Mouse (Mus musculus) heart, postnatal 0 days (tissue): ENCODE measurements around the gene Ankmy2. TPM values are rescaled to one million over a fixed set of nuclear protein-coding genes. Genes with fewer than 3 reads are reported as not detected.

Experiments used
- ATAC-seq: fragments of 200-750 bp; cut with Nextera tagmentation; 2 replicates; pipeline ENCODE4 v1.8.0; 2017; ENCODE audit warnings: low read depth, moderate number of reproducible peaks, moderate library complexity; ENCODE audit not compliant: insufficient read depth
- DNase-seq: peaks from one replicate; pipeline ENCODE4 v3.0.0-alpha.2; 2016; ENCODE audit warnings: low spot score
- H3K27ac ChIP-seq: fragments of 300-500 bp; sonication (generic); 2 replicates; pipeline ENCODE4 v1.5.1; 2014; ENCODE audit warnings: low read depth, mild to moderate bottlenecking
- H3K27me3 ChIP-seq: fragments of 300-500 bp; sonication (generic); 2 replicates; pipeline ENCODE4 v1.6.1; 2014; ENCODE audit warnings: low read length, mixed read lengths; ENCODE audit not compliant: control insufficient read depth, insufficient read depth
- H3K36me3 ChIP-seq: fragments of 300-500 bp; sonication (generic); replicated peaks from 2 replicates; pipeline ENCODE4 v1.6.1; 2014; ENCODE audit warnings: low read length, mixed read lengths; ENCODE audit not compliant: control insufficient read depth, insufficient read depth
- H3K4me1 ChIP-seq: fragments of 300-500 bp; sonication (generic); 2 replicates; pipeline ENCODE4 v1.6.1; 2014; ENCODE audit warnings: antibody characterized with exemption; ENCODE audit not compliant: control insufficient read depth, insufficient read depth
- H3K4me2 ChIP-seq: fragments of 300-500 bp; sonication (generic); 2 replicates; pipeline ENCODE4 v1.6.1; 2014; ENCODE audit warnings: low read depth, mild to moderate bottlenecking, low read length, moderate library complexity
- H3K4me3 ChIP-seq: fragments of 300-500 bp; sonication (generic); 2 replicates; pipeline ENCODE4 v1.5.1; 2014; ENCODE audit warnings: low read depth, low read length
- H3K9ac ChIP-seq: fragments of 300-500 bp; sonication (generic); replicated peaks from 2 replicates; pipeline ENCODE4 v1.6.1; 2014; ENCODE audit warnings: low read depth, low read length, mixed read lengths
- H3K9me3 ChIP-seq: fragments of 300-500 bp; sonication (generic); replicated peaks from 2 replicates; pipeline ENCODE4 v1.6.1; 2016; ENCODE audit warnings: low read length; ENCODE audit not compliant: control insufficient read depth
- CTCF ChIP-seq: IDR thresholded peaks from 2 replicates; pipeline ENCODE4 v1.5.1; 2016; ENCODE audit warnings: antibody characterized with exemption, control low read depth, low read depth
- EP300 ChIP-seq: IDR thresholded peaks from 2 replicates; pipeline ENCODE4 v1.6.1; 2016; ENCODE audit warnings: antibody characterized with exemption, low read depth
- WGBS: fragments of 180-500 bp; shearing (Covaris S2); extraction: QIAGEN DNeasy Blood & Tissue Kit; methylation state at CpG from one replicate; pipeline ENCODE4 v1.1.7; 2014; 5-methylcytosine and 5-hydroxymethylcytosine counted together
- polyA plus RNA-seq: library from polyadenylated mRNA; unstranded; fragments of >200 nt; fragmentation: Nextera tagmentation; extraction: Ambion mirVana; gene quantifications from 2 replicates; pipeline ENCODE4 v1.2.1, GENCODE M21; 2015
- total RNA-seq: library from RNA; depleted of rRNA; stranded (reverse); fragments of >200 nt; gene quantifications from 2 replicates; pipeline ENCODE4 v1.2.3, GENCODE M21; 2014; ENCODE audit warnings: low replicate concordance; rRNA removed

Gene Ankmy2
- 8.9 and 9.9 TPM in 2 replicates for total RNA-seq
- 23.1 and 24.8 TPM in 2 replicates for polyA plus RNA-seq

DNA sequence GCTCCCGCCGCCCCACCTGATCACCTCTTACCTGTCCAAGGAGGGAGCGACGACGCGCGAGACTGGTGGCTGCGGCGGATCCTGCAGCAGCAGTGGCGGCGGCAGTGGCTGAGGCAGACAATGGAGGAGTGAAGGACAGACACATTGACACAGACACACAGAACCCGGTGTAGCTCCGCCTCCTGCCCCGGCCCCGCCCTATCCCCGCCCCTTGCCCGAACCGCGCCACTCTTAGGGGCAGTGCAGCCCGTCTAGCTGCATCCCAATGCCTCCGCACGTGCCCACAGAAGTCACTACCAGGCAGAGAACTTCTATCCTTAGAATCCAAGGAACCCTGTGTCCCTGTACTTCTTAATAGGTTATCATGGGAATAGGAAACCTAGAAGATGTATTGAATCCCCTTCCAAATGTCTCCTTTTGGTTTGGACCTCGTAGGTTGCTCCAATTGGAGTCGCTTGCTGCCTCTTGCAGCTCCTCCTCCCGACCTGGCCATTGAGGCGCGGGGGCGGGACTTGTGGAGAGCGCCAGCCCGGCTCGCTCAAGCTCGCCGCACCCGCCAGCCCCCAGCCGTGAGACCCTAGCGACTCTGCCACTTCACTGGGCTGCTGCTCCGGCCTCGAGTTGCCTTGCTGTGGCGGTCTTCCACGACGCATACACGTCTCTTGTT lies at the start of gene Ankmy2:
Gene Ankmy2 (plus strand): TSS at position 478 of the 667 bp plus-strand sequence.
- Histone ChIP-seq H3K9ac (peak within 1 kb of the TSS; percentile 95), H3K36me3 (0 out of 2 replicates have a peak, but pooled peaks cover 3% of the 10 kb centered on the region), H3K4me1 (peaks cover 32% of the 10 kb centered on the region), H3K4me2 (peak within 1 kb of the TSS; percentile 80), H3K27ac (peak within 1 kb of the TSS; percentile 94), H3K9me3 (no peaks in the 10 kb centered on the region), H3K27me3 (no peaks in the 10 kb centered on the region), H3K4me3 (peak within 1 kb of the TSS; percentile 99)
- 0 out of 2 replicates have a peak, but pooled peaks have one; percentile 31 for TF ChIP-seq EP300
- TF ChIP-seq CTCF = no peak
- DNase-seq = peak; percentile 95
- peak; percentile 95 for ATAC-seq
- WGBS = under 1% methylated on average over 41 of the region's 42 CpGs

DNA sequence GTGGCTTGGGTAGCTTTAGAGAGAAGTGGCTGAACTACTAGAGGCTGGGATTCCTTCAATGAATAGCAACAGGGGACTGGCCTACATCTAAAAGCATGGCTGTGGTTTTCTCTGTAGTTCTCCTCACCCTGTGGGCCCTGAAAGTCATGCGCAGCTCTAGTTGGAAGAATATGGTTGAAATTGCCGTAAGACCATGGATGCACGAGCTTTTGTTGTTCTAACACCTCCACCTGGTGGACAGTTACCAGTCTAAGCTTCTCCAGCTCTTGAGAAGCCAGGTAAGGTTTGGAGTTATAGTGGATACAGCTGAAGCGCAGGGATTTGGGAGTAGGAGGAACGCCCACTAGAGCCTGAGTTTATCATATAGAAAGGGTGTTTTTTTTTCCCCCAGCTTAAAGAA lies 48.5 kb upstream of the Ankmy2 start:
- Histone ChIP-seq H3K4me2 (no peak overlapping the region), H3K9ac (no peak overlapping the region), H3K4me3 (no peak overlapping the region), H3K27me3 (no peaks in the 10 kb centered on the region), H3K27ac (no peak overlapping the region), H3K9me3 (no peaks in the 10 kb centered on the region), H3K36me3 (peaks cover 72% of the 10 kb centered on the region), H3K4me1 (no peaks in the 10 kb centered on the region)
- ATAC-seq = no peak
- WGBS = 95% methylated on average over 5 of the region's 5 CpGs
- TF ChIP-seq EP300 (no peak), CTCF (0 out of 2 replicates have a peak, but pooled peaks have one; percentile 14)
- DNase-seq = no peak

DNA sequence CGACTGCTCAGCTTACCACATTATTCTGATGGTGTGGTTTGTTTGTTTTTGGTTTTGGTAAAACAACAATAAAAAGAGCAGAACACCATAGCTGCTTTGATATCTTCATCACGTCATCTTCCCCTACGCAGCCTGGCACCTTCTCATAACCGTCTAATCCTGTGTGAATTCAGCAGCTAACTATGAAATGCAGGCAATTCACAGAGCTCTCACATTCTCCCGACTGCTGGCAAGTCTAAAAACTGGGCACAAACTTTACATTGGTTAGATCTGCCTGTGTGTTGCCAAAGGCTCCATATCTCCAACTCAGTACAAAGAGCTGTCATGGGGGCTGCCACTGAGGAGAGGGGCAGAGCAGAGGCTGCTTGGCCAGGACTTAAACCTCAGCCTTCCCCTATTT lies 46.5 kb upstream of the Ankmy2 start:
- ATAC-seq (no peak), DNase-seq (no peak)
- H3K27me3 ChIP-seq = no peaks in the 10 kb centered on the region
- H3K9ac ChIP-seq = no peak overlapping the region
- no peak overlapping the region for H3K27ac ChIP-seq
- H3K4me3 ChIP-seq = no peak overlapping the region
- TF ChIP-seq EP300 (no peak), CTCF (no peak)
- H3K4me2 ChIP-seq = no peak overlapping the region
- peaks cover 77% of the 10 kb centered on the region for H3K36me3 ChIP-seq
- WGBS = 89% methylated on average over 5 of the region's 5 CpGs
- H3K9me3 ChIP-seq = no peaks in the 10 kb centered on the region
- H3K4me1 ChIP-seq = no peaks in the 10 kb centered on the region

DNA sequence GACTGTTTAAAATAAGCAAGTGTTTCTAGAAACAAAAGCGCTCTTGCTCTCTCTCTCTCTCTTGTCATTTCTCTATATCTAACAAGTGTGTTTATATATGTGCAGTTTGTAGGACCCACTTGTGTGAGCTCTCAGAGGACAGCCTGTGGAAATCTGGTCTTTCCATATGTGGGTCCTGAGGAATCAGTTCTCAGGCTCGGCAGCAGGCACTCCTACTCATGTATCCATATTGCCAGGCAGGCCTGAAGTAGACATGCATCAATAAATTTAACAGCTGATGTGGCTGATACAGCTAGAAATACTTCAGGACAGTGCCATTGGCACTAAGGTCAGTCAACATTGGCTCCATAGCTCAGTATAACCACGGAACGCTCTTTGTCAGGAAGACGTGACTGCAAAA lies 45.8 kb upstream of the Ankmy2 start:
- Histone ChIP-seq H3K4me2 (no peak overlapping the region), H3K27ac (no peak overlapping the region), H3K4me3 (no peak overlapping the region), H3K9ac (no peak overlapping the region), H3K27me3 (no peaks in the 10 kb centered on the region), H3K36me3 (peaks cover 80% of the 10 kb centered on the region), H3K4me1 (no peaks in the 10 kb centered on the region), H3K9me3 (no peaks in the 10 kb centered on the region)
- no peak for DNase-seq
- 88% methylated on average over 5 of the region's 5 CpGs for WGBS
- no peak for TF ChIP-seq EP300
- no peak for TF ChIP-seq CTCF
- no peak for ATAC-seq

DNA sequence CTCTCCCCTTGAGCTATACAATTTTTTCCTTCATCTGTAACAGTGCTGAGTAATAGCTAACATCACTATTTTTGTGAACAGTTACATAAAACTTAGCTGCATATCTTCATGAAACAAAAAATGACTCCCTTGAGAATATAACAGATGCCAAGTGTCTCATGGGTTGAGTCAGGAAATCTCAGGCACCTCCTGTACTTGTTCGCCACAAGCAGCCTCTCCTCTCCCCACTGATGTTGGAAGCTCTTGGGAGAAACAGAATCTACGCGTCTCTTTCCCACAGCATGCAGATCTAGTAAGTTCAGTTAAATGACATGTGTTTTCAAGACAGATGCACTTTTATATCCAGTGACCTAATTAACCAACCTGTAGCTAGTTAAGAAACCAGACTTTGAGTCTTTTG lies 44.8 kb upstream of the Ankmy2 start:
- no peak for DNase-seq
- TF ChIP-seq CTCF = no peak
- TF ChIP-seq EP300 = no peak
- 93% methylated on average over 3 of the region's 3 CpGs for WGBS

DNA sequence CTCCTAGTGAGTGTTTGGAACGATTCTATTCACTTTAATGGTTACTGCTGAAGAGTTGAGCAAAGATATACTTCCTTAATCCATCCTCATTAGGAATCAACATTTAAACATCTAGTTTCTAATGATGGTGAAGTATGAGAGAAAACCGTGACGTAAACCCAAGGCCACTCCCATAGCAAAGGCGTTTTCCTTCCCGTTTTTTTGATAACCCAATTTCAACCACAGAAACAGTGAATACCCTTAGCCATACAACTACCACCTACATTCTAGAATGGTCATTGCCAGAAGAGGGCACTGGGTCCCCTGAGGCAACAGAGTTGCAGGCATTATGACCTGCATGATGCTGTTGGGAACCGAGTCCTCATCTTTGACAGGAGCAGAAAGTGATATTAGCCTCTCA lies 39.8 kb upstream of the Ankmy2 start:
- ATAC-seq = no peak
- Histone ChIP-seq H3K36me3 (peaks cover 84% of the 10 kb centered on the region), H3K4me2 (no peak overlapping the region), H3K9ac (no peak overlapping the region), H3K27me3 (no peaks in the 10 kb centered on the region), H3K4me1 (no peaks in the 10 kb centered on the region), H3K27ac (no peak overlapping the region), H3K4me3 (no peak overlapping the region), H3K9me3 (no peaks in the 10 kb centered on the region)
- TF ChIP-seq CTCF = peak; percentile 20; the same call in 1 of the 2 replicates
- no peak for TF ChIP-seq EP300
- no peak for DNase-seq
- WGBS = 86% methylated on average over 6 of the region's 6 CpGs

More for the DNA sequence above, 44.8 kb upstream of the Ankmy2 start:
- Histone ChIP-seq H3K4me1 (no peaks in the 10 kb centered on the region), H3K36me3 (peaks cover 80% of the 10 kb centered on the region), H3K4me2 (no peak overlapping the region), H3K27ac (no peak overlapping the region), H3K9me3 (no peaks in the 10 kb centered on the region), H3K27me3 (no peaks in the 10 kb centered on the region), H3K4me3 (no peak overlapping the region), H3K9ac (no peak overlapping the region)
- no peak for ATAC-seq
